Mouse (Mus musculus): Measurements from ENCODE around the gene Rpl27a. TPM values are rescaled to one million over a fixed set of nuclear protein-coding genes. Genes with fewer than 3 reads are reported as not detected.

Rpl27a gene
- polyA plus RNA-seq, 1 experiment from 2014 or later, result 87.5 TPM

DNA sequence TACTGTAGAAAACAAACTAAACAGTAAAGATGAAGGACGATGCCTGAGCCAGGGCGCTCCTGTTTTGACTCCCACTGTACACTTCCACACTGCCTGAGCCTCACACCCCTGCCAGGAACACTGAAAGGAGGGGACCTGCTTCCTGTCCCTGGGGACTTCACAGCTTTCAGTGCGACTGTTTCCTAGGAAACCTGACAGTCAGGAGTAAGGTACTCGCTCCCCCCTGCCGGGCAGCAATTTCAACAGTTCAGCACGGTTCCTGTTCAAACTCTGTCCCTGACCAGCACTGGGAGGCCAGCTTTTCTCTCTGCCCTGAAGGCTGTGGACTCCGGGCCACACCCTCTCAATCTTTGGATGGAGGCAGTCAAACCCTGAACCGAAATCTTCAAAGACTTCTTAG lies 11.8 kb upstream of the Rpl27a start:
- Histone ChIP-seq H3K36me3 (ENCODE audit: control insufficient read depth, insufficient read depth, low read length) (no peaks in the 10 kb centered on the region), H3K4me2 (ENCODE audit: low read length) (peak overlapping the region; percentile 25), H3K4me1 (ENCODE audit: control insufficient read depth, insufficient read depth, low read length) (peaks cover 10% of the 10 kb centered on the region), H3K9ac (replicated peaks; ENCODE audit: low read length) (no peak overlapping the region), H3K27ac (replicated peaks; ENCODE audit: low read depth, low read length) (0 out of 2 replicates have a peak overlapping the region, but pooled peaks have one; percentile 20), H3K4me3 (replicated peaks; ENCODE audit: low read depth, low read length) (no peak overlapping the region), H3K9me3 (ENCODE audit: control insufficient read depth, low read length) (no peaks in the 10 kb centered on the region), H3K27me3 (ENCODE audit: control insufficient read depth, insufficient read depth, low read length) (no peaks in the 10 kb centered on the region)
- 1% methylated on average over 8 of the region's 8 CpGs for WGBS
- no peak; the same call in 1 of the 2 replicates for ATAC-seq (ENCODE audit: low FRiP score, low TSS enrichment)
- DNase-seq, result peak; percentile 78

DNA sequence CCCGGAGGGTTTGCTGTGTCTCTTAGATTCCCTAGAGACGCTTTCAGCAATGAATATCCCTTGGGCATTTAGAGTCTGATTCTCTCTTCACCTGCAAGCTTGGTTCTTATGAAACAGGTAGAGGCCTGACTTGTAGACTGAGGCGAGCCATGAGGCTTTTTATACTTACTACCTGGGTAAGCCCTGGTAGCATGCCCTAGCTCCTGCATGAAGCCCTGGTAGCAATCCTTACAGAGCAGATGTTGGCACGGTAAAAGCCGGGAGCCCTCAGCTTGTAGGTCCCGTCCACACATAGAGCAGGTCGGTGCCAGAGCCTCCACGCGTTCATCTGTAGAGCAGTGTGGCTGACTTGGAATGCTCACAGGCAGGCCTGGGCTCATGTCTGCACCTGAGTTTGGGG lies 11.4 kb upstream of the Rpl27a start:
- H3K9me3 ChIP-seq (ENCODE audit: control insufficient read depth, low read length), result no peaks in the 10 kb centered on the region
- no peak overlapping the region; the same call in 1 of the 2 replicates for H3K4me2 ChIP-seq (ENCODE audit: low read length)
- H3K9ac ChIP-seq (replicated peaks; ENCODE audit: low read length), result no peak overlapping the region
- no peak for ATAC-seq (ENCODE audit: low FRiP score, low TSS enrichment)
- no peak for DNase-seq
- no peaks in the 10 kb centered on the region for H3K27me3 ChIP-seq (ENCODE audit: control insufficient read depth, insufficient read depth, low read length)
- H3K27ac ChIP-seq (replicated peaks; ENCODE audit: low read depth, low read length), result 0 out of 2 replicates have a peak overlapping the region, but pooled peaks have one; percentile 20
- WGBS, result 28% methylated on average over 9 of the region's 9 CpGs
- peaks cover 10% of the 10 kb centered on the region for H3K4me1 ChIP-seq (ENCODE audit: control insufficient read depth, insufficient read depth, low read length)
- no peaks in the 10 kb centered on the region for H3K36me3 ChIP-seq (ENCODE audit: control insufficient read depth, insufficient read depth, low read length)
- H3K4me3 ChIP-seq (replicated peaks; ENCODE audit: low read depth, low read length), result no peak overlapping the region

DNA sequence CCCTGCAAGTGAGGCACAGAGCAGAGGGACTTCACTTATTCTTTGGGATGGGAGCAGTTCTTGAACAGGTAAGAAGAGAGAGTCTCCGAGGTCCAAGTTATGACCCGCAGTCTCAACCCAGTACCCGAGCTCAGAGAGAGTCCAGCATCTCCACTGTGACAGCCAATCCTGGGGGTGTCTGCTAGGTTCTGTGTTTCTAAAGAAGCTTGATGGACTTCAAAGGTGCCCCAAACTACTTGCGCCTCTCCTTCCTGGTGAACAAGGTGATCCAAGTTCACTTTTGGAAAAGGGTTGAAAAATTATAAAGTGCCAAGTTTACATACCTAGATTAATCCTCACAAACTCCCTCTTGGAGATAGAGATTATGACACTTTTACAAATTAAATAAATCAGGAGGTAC lies 10.9 kb upstream of the Rpl27a start, which contains the start of gene Trim66:
TSS of gene Trim66 (minus strand) at position 101 of the 400 bp plus-strand sequence.
- ATAC-seq (ENCODE audit: low FRiP score, low TSS enrichment) (no peak), DNase-seq (no peak)
- no peaks in the 10 kb centered on the region for H3K36me3 ChIP-seq (ENCODE audit: control insufficient read depth, insufficient read depth, low read length)
- 84% methylated on average over 4 of the region's 4 CpGs for WGBS
- no peak within 1 kb of the TSS for H3K9ac ChIP-seq (replicated peaks; ENCODE audit: low read length)
- H3K4me1 ChIP-seq (ENCODE audit: control insufficient read depth, insufficient read depth, low read length), result peaks cover 10% of the 10 kb centered on the region
- no peak within 1 kb of the TSS for H3K4me3 ChIP-seq (replicated peaks; ENCODE audit: low read depth, low read length)
- H3K27ac ChIP-seq (replicated peaks; ENCODE audit: low read depth, low read length), result 0 out of 2 replicates have a peak within 1 kb of the TSS, but pooled peaks have one; percentile 20
- no peaks in the 10 kb centered on the region for H3K9me3 ChIP-seq (ENCODE audit: control insufficient read depth, low read length)
- no peaks in the 10 kb centered on the region for H3K27me3 ChIP-seq (ENCODE audit: control insufficient read depth, insufficient read depth, low read length)
- peak within 1 kb of the TSS; percentile 25 for H3K4me2 ChIP-seq (ENCODE audit: low read length)

GRCm38 (mm10) chr7:109510799-109511198 lies 8.1 kb upstream of the Rpl27a start:
- 62% methylated on average over 2 of the region's 2 CpGs for WGBS

DNA sequence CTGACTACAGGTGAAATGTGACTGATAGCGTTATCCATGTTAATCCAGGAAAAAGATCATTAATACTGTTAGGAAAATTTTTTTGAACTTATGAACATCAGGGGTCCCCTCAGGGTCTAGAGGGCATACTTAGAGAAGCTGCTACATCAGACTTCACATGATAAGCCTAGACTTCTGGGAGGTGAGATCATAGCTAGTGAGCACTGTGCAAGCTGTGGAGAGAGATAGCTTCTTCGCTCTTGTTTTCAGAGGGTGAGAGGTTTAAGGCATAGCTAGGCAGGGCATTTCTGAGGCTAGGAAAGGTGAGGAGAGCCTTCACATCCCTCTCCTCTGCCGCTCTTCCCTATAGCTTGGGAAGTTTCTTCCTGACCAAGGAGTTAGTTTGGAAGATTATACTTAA lies 7.1 kb upstream of the Rpl27a start:
- DNase-seq, result no peak

More at GRCm38 (mm10) chr7:109510799-109511198, 8.1 kb upstream of the Rpl27a start:
- no peak overlapping the region for H3K9ac ChIP-seq (replicated peaks; ENCODE audit: low read length)
- ATAC-seq (ENCODE audit: low FRiP score, low TSS enrichment), result no peak
- H3K9me3 ChIP-seq (ENCODE audit: control insufficient read depth, low read length), result no peaks in the 10 kb centered on the region
- H3K4me1 ChIP-seq (ENCODE audit: control insufficient read depth, insufficient read depth, low read length), result peaks cover 10% of the 10 kb centered on the region
- no peak overlapping the region for H3K4me3 ChIP-seq (replicated peaks; ENCODE audit: low read depth, low read length)
- H3K27ac ChIP-seq (replicated peaks; ENCODE audit: low read depth, low read length), result no peak overlapping the region
- H3K36me3 ChIP-seq (ENCODE audit: control insufficient read depth, insufficient read depth, low read length), result no peaks in the 10 kb centered on the region
- H3K27me3 ChIP-seq (ENCODE audit: control insufficient read depth, insufficient read depth, low read length), result no peaks in the 10 kb centered on the region
- no peak overlapping the region for H3K4me2 ChIP-seq (ENCODE audit: low read length)
- no peak for DNase-seq

DNA sequence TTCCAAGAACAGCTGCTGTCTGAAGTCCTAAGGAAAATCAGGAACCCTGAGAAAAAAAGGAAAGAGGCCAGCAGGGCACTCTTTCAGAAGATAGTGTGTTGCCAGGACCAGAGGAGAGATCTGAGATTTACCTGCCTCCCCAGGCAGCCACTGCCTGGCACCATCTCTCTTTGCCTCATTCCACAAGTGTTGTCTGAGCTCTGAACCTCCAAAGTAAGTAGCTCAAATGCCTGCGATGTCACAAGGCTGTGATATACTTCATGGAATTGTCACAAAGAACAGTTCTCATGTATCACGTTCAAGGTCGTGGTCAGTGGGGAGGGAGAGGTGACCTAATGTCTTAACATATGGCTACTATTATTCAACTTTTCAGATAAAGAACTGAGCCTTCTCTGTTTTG lies 2.4 kb upstream of the Rpl27a start:
- H3K4me1 ChIP-seq (ENCODE audit: control insufficient read depth, insufficient read depth, low read length), result peaks cover 17% of the 10 kb centered on the region
- DNase-seq, result no peak
- H3K4me2 ChIP-seq (ENCODE audit: low read length), result no peak overlapping the region
- H3K9ac ChIP-seq (replicated peaks; ENCODE audit: low read length), result no peak overlapping the region
- H3K9me3 ChIP-seq (ENCODE audit: control insufficient read depth, low read length), result no peaks in the 10 kb centered on the region
- peaks cover 10% of the 10 kb centered on the region for H3K36me3 ChIP-seq (ENCODE audit: control insufficient read depth, insufficient read depth, low read length)
- no peak for ATAC-seq (ENCODE audit: low FRiP score, low TSS enrichment)
- H3K27ac ChIP-seq (replicated peaks; ENCODE audit: low read depth, low read length), result no peak overlapping the region
- no peak overlapping the region for H3K4me3 ChIP-seq (replicated peaks; ENCODE audit: low read depth, low read length)
- no peaks in the 10 kb centered on the region for H3K27me3 ChIP-seq (ENCODE audit: control insufficient read depth, insufficient read depth, low read length)
- WGBS, result 94% methylated on average over 3 of the region's 3 CpGs

More for the DNA sequence above, 7.1 kb upstream of the Rpl27a start:
- Histone ChIP-seq H3K4me2 (ENCODE audit: low read length) (no peak overlapping the region), H3K4me1 (ENCODE audit: control insufficient read depth, insufficient read depth, low read length) (peaks cover 9% of the 10 kb centered on the region), H3K9ac (replicated peaks; ENCODE audit: low read length) (no peak overlapping the region), H3K27ac (replicated peaks; ENCODE audit: low read depth, low read length) (no peak overlapping the region), H3K36me3 (ENCODE audit: control insufficient read depth, insufficient read depth, low read length) (no peaks in the 10 kb centered on the region), H3K9me3 (ENCODE audit: control insufficient read depth, low read length) (no peaks in the 10 kb centered on the region), H3K4me3 (replicated peaks; ENCODE audit: low read depth, low read length) (no peak overlapping the region), H3K27me3 (ENCODE audit: control insufficient read depth, insufficient read depth, low read length) (no peaks in the 10 kb centered on the region)
- WGBS, result 95% methylated on average over 3 of the region's 3 CpGs
- no peak for ATAC-seq (ENCODE audit: low FRiP score, low TSS enrichment)

DNA sequence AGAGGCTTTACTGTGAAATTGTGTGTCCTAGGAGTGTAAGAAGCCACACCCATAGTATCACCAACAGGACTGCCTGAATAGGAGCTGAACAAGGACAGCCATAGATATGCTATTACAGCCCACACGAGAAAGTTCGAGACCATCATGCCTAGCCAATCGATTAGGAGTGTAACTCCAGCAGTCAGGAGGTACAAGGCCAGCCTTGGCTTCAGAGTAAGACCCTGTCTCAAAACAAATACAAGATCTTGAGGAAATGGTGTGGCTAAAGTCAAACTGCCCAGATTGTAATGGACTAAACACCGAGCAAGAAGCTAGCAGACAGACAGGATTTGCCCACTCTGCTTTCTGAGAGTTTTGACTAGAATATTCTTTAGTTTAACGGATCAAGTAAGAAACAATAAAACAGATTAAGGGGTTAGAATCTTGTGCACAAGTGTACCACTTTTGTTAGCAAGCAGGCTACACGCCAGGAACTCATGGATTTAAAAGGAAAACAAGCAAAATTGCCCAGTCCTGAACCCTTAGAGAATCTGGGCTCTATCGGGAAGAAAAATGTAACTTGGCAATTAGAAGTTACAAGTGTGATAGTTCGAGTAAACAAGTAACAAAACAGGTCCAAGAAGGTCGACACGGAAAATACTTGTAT lies 788 bp upstream of the Rpl27a start:
- H3K36me3 ChIP-seq (ENCODE audit: control insufficient read depth, insufficient read depth, low read length), result peaks cover 27% of the 10 kb centered on the region
- peak overlapping the region; percentile 95 for H3K27ac ChIP-seq (replicated peaks; ENCODE audit: low read depth, low read length)
- no peaks in the 10 kb centered on the region for H3K27me3 ChIP-seq (ENCODE audit: control insufficient read depth, insufficient read depth, low read length)
- no peak for DNase-seq
- H3K4me2 ChIP-seq (ENCODE audit: low read length), result peak overlapping the region; percentile 74
- H3K9ac ChIP-seq (replicated peaks; ENCODE audit: low read length), result peak overlapping the region; percentile 96
- peak overlapping the region; percentile 93 for H3K4me3 ChIP-seq (replicated peaks; ENCODE audit: low read depth, low read length)
- H3K4me1 ChIP-seq (ENCODE audit: control insufficient read depth, insufficient read depth, low read length), result peaks cover 17% of the 10 kb centered on the region
- ATAC-seq (ENCODE audit: low FRiP score, low TSS enrichment), result no peak
- 19% methylated on average over 10 of the region's 10 CpGs for WGBS
- no peaks in the 10 kb centered on the region for H3K9me3 ChIP-seq (ENCODE audit: control insufficient read depth, low read length)

DNA sequence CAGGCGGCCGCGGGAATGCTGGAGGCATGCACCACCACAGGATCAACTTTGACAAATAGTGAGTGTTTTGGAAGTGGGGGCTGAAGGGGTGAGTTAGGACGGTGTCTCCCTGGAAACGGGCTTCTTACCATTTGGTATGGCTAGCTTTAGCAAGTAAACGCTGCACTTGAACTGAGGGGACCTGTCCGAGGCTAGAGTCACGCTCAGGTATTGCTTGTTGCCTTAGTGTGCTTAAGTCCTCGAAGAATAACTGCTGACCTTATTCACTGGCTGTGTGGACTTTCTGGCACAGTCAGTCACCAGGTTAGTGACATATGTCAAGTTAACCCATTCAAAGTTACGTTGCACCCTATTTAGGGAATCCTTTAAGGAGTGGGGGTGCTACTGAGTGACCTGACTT lies 989 bp downstream of the Rpl27a start:
- Histone ChIP-seq H3K9me3 (ENCODE audit: control insufficient read depth, low read length) (no peaks in the 10 kb centered on the region), H3K27ac (replicated peaks; ENCODE audit: low read depth, low read length) (no peak overlapping the region), H3K4me2 (ENCODE audit: low read length) (peak overlapping the region; percentile 74), H3K36me3 (ENCODE audit: control insufficient read depth, insufficient read depth, low read length) (peaks cover 45% of the 10 kb centered on the region), H3K4me3 (replicated peaks; ENCODE audit: low read depth, low read length) (peak overlapping the region; percentile 93), H3K27me3 (ENCODE audit: control insufficient read depth, insufficient read depth, low read length) (no peaks in the 10 kb centered on the region), H3K4me1 (ENCODE audit: control insufficient read depth, insufficient read depth, low read length) (peaks cover 17% of the 10 kb centered on the region), H3K9ac (replicated peaks; ENCODE audit: low read length) (peak overlapping the region; percentile 96)
- 4% methylated on average over 10 of the region's 10 CpGs for WGBS
- DNase-seq, result no peak
- ATAC-seq (ENCODE audit: low FRiP score, low TSS enrichment), result no peak

DNA sequence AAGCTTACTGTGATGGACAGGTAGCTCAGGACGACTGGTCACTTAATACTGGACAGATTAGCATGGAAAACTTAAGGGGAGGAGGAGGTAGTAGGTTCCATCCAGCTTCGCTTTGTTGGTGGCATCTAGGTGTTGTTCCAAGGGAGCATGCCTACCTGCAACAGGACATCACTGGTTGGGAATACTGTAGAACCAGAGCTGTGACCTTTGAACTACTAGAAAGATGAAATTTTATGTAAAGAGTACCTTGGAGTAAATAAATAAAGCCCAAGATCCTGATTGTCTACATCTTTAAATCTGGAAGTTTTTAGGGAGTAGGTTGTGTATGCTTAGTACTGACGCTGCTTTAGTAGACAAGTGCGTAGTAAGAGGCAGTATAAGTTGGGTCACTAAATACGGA lies 3.1 kb downstream of the Rpl27a start:
- 80% methylated on average over 5 of the region's 5 CpGs for WGBS
- Histone ChIP-seq H3K4me1 (ENCODE audit: control insufficient read depth, insufficient read depth, low read length) (peaks cover 17% of the 10 kb centered on the region), H3K27ac (replicated peaks; ENCODE audit: low read depth, low read length) (no peak overlapping the region), H3K27me3 (ENCODE audit: control insufficient read depth, insufficient read depth, low read length) (no peaks in the 10 kb centered on the region), H3K9ac (replicated peaks; ENCODE audit: low read length) (peak overlapping the region; percentile 32; the same call in 1 of the 2 replicates), H3K4me2 (ENCODE audit: low read length) (no peak overlapping the region), H3K9me3 (ENCODE audit: control insufficient read depth, low read length) (no peaks in the 10 kb centered on the region), H3K36me3 (ENCODE audit: control insufficient read depth, insufficient read depth, low read length) (peaks cover 60% of the 10 kb centered on the region), H3K4me3 (replicated peaks; ENCODE audit: low read depth, low read length) (no peak overlapping the region)
- ATAC-seq (ENCODE audit: low FRiP score, low TSS enrichment) (no peak), DNase-seq (no peak)

All from midbrain, embryonic 14.5 days (tissue).